Mouse (Mus musculus): Measurements from ENCODE around the gene Pnpt1. TPM values are rescaled to one million over a fixed set of nuclear protein-coding genes. Genes with fewer than 3 reads are reported as not detected.

Pnpt1 gene
- total RNA-seq, 4 experiments from 2014 or later = 12.9 to 15.2 (median 13.9) TPM

Other genes with a start within 250 kb of the Pnpt1 start
- gene Ppp4r3b, start 42.1 kb downstream of the Pnpt1 start, total RNA-seq (2022) = 10 to 100 TPM; 19.2 to 31.6 (median 23.7) TPM
- 10 to 100 TPM in 2 of 4 experiments, 1 to 10 TPM in 2; 8.5 to 12.6 (median 9.7) TPM for gene Cfap36, start 116.7 kb downstream of the Pnpt1 start, total RNA-seq (2022)
- gene Ccdc88a, start 242.9 kb downstream of the Pnpt1 start, total RNA-seq (2022) = 1 to 10 TPM; 1.4 to 2.9 (median 1.5) TPM